Mouse (Mus musculus): Measurements from ENCODE around the gene U90926.

GRCm38 (mm10) chr5:92228776-92229175 lies 13.6 kb upstream of the U90926 start:
- TF ChIP-seq CTCF (IDR thresholded peaks at IDR 0.05) (no peak), EP300 (IDR thresholded peaks at IDR 0.05; ENCODE audit: insufficient read depth, low read depth, low read length) (no peak), POLR2A (IDR thresholded peaks at IDR 0.05; ENCODE audit: insufficient read depth, low read depth, low read length) (no peak)

All from heart, adult 2 months (tissue).